Mouse (Mus musculus) kidney, adult 2 months (tissue): ENCODE measurements around the gene Olfm1.

Experiments
- CTCF ChIP-seq: fragments of 200-500 bp; conservative IDR thresholded peaks from 2 replicates; pipeline ENCODE4 v1.5.1; 2011; ENCODE audit warnings: low read depth, mild to moderate bottlenecking, control low read depth, low read length, moderate library complexity, mixed read lengths; ENCODE audit not compliant: insufficient read depth, insufficient read length
- POLR2A ChIP-seq: fragments of 200-500 bp; IDR thresholded peaks from one replicate; pipeline ENCODE4 v1.6.1; 2011; ENCODE audit warnings: low read depth, low read length, control low read depth

GRCm38 (mm10) chr2:28241520-28242221, 48.9 kb downstream of the Olfm1 start:
- TF ChIP-seq POLR2A (no peak), CTCF (no peak)
